Mouse (Mus musculus) liver, embryonic 14.5 days (tissue): ENCODE measurements at regions not wholly inside any gene's neighbourhood (a gene's known extent, or its start where the extent isn't known, plus 50 kb on each side); places are given as distances from the start of the nearest gene placed in this dataset.

Source experiments
- CTCF ChIP-seq: IDR thresholded peaks from 2 replicates; pipeline ENCODE4 v1.5.1; 2016; ENCODE audit warnings: antibody characterized with exemption, low read depth, control low read depth
- EP300 ChIP-seq: IDR thresholded peaks from 2 replicates; pipeline ENCODE4 v1.6.1; 2016; ENCODE audit warnings: antibody characterized with exemption, low read depth

DNA sequence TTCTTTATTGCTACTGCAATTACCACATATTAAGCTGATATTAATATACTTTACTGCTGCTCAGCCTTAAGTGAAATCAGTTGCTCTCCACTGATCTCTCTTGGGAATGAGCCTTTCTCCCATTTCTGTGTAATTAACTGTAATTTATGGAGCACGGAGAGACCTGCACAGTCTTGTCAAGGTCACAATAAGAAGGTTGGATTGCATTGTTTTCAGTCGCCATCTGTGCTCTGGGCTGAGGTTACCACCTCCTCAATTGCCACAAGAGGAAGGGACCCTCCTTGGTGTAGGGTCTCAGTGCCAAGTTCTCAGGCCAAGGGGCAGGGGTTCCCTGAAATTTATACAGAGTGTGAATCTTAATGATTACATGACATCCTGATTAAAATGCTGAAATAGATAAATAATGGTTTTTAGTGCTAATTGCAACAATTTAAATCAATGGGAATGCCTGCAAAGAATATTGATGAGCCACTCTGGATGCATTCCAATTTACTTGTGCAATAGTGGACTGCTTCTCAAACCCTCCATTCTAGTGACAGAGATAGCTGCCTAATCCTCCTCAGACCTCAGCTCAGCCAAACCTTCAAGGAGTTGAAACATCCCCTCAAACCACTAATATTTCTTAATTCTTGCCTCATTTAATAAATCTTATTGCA, 332.3 kb downstream of the Mat2b start:
- no peak for TF ChIP-seq CTCF
- TF ChIP-seq EP300, result no peak
